Mouse (Mus musculus): ENCODE data around the gene Ing4. TPM values are rescaled to one million over a fixed set of nuclear protein-coding genes. Genes with fewer than 3 reads are reported as not detected.

Gene Ing4
- polyA plus RNA-seq (2012; rRNA removed), result 31.8 and 36.2 TPM in 2 replicates

DNA sequence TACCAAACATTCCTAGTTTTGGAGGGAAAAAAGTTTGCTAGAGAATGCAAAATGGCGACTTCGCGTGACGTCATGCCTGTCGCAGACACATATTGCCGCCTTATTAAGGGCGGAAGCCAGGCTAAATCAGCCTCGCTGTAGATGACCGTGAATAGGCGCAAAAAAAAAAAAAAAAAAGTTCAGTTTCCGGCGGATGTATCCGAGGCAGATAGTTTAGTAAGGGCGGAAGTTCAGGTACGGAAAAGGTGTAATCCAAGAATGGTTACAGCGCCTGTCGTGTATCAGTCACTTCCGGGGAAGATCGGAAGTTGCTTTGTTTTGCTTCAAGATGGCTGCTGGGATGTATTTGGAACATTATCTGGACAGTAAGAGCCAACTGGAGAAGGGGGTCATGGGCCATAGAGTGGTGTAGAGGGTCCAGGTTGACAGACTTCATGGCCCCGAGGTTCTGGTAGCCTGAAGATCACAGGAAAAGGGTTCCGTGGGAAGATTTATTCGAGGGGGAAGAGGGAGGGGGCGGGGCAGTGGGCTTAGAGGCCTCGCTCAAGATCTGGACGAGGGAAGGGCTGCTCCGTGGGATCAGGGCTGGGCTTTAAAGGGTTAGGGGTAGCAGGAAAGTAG is at the start of gene Ing4:
Ing4 (plus strand) TSS at position 228 of the 621 bp plus-strand sequence.
- Histone ChIP-seq H3K27me3 (ENCODE audit: control insufficient read depth, insufficient read depth, low read length) (no peaks in the 10 kb centered on the region), H3K4me1 (ENCODE audit: control insufficient read depth, insufficient read depth, insufficient read length) (peaks cover 4% of the 10 kb centered on the region; the same call in 1 of the 2 replicates), H3K4me3 (ENCODE audit: extremely low read depth, insufficient read depth, insufficient read length) (peak within 1 kb of the TSS; percentile 97), H3K27ac (ENCODE audit: insufficient read depth, low read length) (peak within 1 kb of the TSS; percentile 76), H3K36me3 (ENCODE audit: control insufficient read depth, insufficient read depth, low read length) (peaks cover 21% of the 10 kb centered on the region)
- under 1% methylated on average over 26 of the region's 26 CpGs for WGBS
- no peak for TF ChIP-seq CTCF (IDR thresholded peaks at IDR 0.05; ENCODE audit: extremely low read depth, insufficient read depth, insufficient read length, insufficient replicate concordance)
- no peak for TF ChIP-seq POLR2A (IDR thresholded peaks at IDR 0.05; ENCODE audit: low read depth, low read length)
- DNase-seq (ENCODE audit: low read depth in 1 of 2, low spot score in 2 of 2), result peak; percentile 89 to 98

DNA sequence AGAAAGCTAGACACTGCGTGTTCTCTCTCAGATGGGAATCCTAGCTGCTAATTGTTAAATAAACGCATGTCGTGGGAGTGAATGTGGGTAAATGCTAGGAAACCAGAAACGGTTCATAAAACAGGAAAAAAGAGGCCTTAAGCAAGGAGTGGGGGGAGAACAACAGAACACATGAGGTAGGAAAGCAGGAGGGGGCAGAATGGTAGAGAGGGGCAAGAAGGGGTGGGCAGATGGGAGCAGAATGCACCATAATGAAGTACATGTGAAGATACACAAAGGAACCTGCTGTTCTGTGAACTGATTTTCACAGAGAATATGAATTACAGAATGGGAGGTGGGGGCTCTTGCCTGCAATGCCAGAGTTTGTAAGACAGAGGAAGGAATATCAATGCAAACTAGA is 47.3 kb upstream of the Ing4 start:
- 72% methylated on average over 4 of the region's 4 CpGs for WGBS
- DNase-seq (ENCODE audit: low read depth in 1 of 2, low spot score in 2 of 2), result no peak

DNA sequence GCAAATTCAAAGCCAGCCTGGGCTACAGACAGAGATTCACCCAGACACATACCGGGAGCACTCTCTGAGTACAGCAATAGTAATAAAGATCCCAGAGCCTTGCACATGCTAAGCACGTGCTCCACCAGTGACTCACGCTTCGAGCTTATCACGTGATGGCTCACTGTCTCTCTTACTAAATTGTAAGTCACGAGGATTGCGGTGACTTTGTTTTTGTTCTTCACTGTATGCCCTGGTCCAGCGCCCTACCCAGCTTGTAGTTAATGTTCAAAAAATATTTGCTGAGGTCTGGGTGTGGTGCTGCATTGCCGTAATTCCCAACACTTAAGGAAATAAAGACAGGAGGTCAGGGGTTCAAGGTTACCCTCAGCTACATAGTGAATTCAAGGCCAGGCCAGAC is 46.2 kb upstream of the Ing4 start:
- H3K27ac ChIP-seq (ENCODE audit: insufficient read depth, low read length), result no peak overlapping the region
- peaks cover 20% of the 10 kb centered on the region for H3K27me3 ChIP-seq (ENCODE audit: control insufficient read depth, insufficient read depth, low read length)
- H3K4me3 ChIP-seq (ENCODE audit: extremely low read depth, insufficient read depth, insufficient read length), result no peak overlapping the region
- no peaks in the 10 kb centered on the region for H3K36me3 ChIP-seq (ENCODE audit: control insufficient read depth, insufficient read depth, low read length)
- peaks cover 14% of the 10 kb centered on the region for H3K4me1 ChIP-seq (ENCODE audit: control insufficient read depth, insufficient read depth, insufficient read length)
- 88% methylated on average over 9 of the region's 9 CpGs for WGBS
- TF ChIP-seq CTCF (IDR thresholded peaks at IDR 0.05; ENCODE audit: extremely low read depth, insufficient read depth, insufficient read length, insufficient replicate concordance), result no peak
- no peak for TF ChIP-seq POLR2A (IDR thresholded peaks at IDR 0.05; ENCODE audit: low read depth, low read length)
- no peak for DNase-seq (ENCODE audit: low read depth in 1 of 2, low spot score in 2 of 2)

More for the DNA sequence above, 47.3 kb upstream of the Ing4 start:
- Histone ChIP-seq H3K36me3 (ENCODE audit: control insufficient read depth, insufficient read depth, low read length) (no peaks in the 10 kb centered on the region), H3K4me1 (ENCODE audit: control insufficient read depth, insufficient read depth, insufficient read length) (peaks cover 10% of the 10 kb centered on the region), H3K27me3 (ENCODE audit: control insufficient read depth, insufficient read depth, low read length) (peaks cover 11% of the 10 kb centered on the region), H3K27ac (ENCODE audit: insufficient read depth, low read length) (no peak overlapping the region), H3K4me3 (ENCODE audit: extremely low read depth, insufficient read depth, insufficient read length) (no peak overlapping the region)
- TF ChIP-seq POLR2A (IDR thresholded peaks at IDR 0.05; ENCODE audit: low read depth, low read length), result no peak
- no peak for TF ChIP-seq CTCF (IDR thresholded peaks at IDR 0.05; ENCODE audit: extremely low read depth, insufficient read depth, insufficient read length, insufficient replicate concordance)

DNA sequence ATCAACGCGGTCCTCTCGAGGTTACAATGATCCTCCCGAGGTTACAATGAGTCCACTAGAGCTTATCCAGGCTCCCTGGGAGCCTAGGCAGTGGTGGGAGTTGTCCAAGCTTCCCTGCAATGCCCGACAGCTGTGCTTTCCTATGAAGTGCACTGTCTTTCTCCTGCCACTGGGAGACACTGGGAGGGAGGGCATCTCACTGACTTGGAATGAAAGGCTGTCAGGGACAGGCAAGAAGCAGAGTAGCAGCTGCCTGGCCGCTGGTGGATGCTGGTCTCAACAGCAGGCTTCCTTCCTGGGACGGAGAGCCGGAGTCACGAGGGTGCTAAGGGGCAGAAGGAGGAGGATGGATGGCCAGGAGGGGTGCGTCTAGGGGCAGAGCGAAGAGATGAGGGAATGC is 45.7 kb upstream of the Ing4 start:
- H3K4me1 ChIP-seq (ENCODE audit: control insufficient read depth, insufficient read depth, insufficient read length), result peaks cover 14% of the 10 kb centered on the region
- WGBS, result 33% methylated on average over 11 of the region's 11 CpGs
- no peak for DNase-seq (ENCODE audit: low read depth in 1 of 2, low spot score in 2 of 2)
- H3K27me3 ChIP-seq (ENCODE audit: control insufficient read depth, insufficient read depth, low read length), result peaks cover 20% of the 10 kb centered on the region
- no peak for TF ChIP-seq POLR2A (IDR thresholded peaks at IDR 0.05; ENCODE audit: low read depth, low read length)
- no peak for TF ChIP-seq CTCF (IDR thresholded peaks at IDR 0.05; ENCODE audit: extremely low read depth, insufficient read depth, insufficient read length, insufficient replicate concordance)
- no peak overlapping the region for H3K27ac ChIP-seq (ENCODE audit: insufficient read depth, low read length)
- H3K4me3 ChIP-seq (ENCODE audit: extremely low read depth, insufficient read depth, insufficient read length), result no peak overlapping the region
- no peaks in the 10 kb centered on the region for H3K36me3 ChIP-seq (ENCODE audit: control insufficient read depth, insufficient read depth, low read length)

DNA sequence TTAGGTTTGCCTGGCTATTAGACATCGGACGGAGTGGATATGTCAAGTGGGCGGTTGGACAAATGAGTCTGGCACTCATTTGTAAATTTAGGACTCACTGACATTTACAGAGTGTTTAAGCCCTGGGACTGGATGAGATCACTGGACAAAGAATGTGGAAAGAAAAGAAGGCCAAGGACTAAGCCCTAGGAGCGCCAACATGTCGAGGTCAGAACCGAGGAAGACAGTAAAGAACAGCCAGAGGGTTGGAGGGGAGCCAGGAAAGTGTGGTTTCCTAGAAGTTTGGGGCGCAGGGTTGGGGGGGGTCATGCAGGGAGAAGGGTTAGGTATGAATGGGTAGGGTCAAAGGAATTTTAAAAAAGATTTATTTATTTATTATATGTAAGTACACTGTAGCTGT is 44.3 kb upstream of the Ing4 start:
- Histone ChIP-seq H3K27ac (ENCODE audit: insufficient read depth, low read length) (no peak overlapping the region), H3K36me3 (ENCODE audit: control insufficient read depth, insufficient read depth, low read length) (no peaks in the 10 kb centered on the region), H3K4me3 (ENCODE audit: extremely low read depth, insufficient read depth, insufficient read length) (no peak overlapping the region), H3K27me3 (ENCODE audit: control insufficient read depth, insufficient read depth, low read length) (peaks cover 20% of the 10 kb centered on the region), H3K4me1 (ENCODE audit: control insufficient read depth, insufficient read depth, insufficient read length) (peaks cover 14% of the 10 kb centered on the region)
- no peak for DNase-seq (ENCODE audit: low read depth in 1 of 2, low spot score in 2 of 2)
- TF ChIP-seq CTCF (IDR thresholded peaks at IDR 0.05; ENCODE audit: extremely low read depth, insufficient read depth, insufficient read length, insufficient replicate concordance) (no peak), POLR2A (IDR thresholded peaks at IDR 0.05; ENCODE audit: low read depth, low read length) (no peak)
- WGBS, result 55% methylated on average over 7 of the region's 7 CpGs

DNA sequence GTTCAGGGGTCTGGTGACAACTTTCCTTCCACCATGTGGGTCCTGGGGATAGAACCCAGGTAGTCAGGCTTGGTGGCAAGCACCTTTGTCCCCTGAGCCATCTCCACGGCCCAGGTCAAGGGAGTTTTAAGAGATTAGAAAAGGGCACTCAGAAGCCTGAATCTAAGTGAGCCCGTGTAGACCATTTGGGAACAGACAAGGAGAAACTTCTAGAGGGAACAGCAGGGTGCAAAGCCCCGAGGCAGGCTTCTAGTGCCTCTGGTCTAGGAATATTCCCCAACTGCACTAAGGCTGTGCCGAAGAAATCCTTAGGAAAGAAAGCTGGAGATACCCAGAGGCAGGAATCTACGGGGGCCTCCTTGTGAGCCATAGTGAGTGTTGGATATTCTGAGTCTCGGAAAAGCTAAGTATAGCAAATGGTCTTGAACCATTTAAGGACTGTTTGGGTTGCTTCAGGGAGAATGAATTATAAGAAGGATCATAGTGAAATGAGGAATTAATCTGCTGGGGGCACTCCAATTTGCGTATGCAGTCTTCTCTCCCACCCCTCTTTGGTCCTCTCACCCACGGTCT is 43.6 kb upstream of the Ing4 start:
- H3K4me3 ChIP-seq (ENCODE audit: extremely low read depth, insufficient read depth, insufficient read length), result no peak overlapping the region
- H3K27ac ChIP-seq (ENCODE audit: insufficient read depth, low read length), result no peak overlapping the region
- H3K4me1 ChIP-seq (ENCODE audit: control insufficient read depth, insufficient read depth, insufficient read length), result peaks cover 14% of the 10 kb centered on the region
- no peak for DNase-seq (ENCODE audit: low read depth in 1 of 2, low spot score in 2 of 2)
- TF ChIP-seq CTCF (IDR thresholded peaks at IDR 0.05; ENCODE audit: extremely low read depth, insufficient read depth, insufficient read length, insufficient replicate concordance), result no peak
- no peak for TF ChIP-seq POLR2A (IDR thresholded peaks at IDR 0.05; ENCODE audit: low read depth, low read length)
- H3K27me3 ChIP-seq (ENCODE audit: control insufficient read depth, insufficient read depth, low read length), result peaks cover 20% of the 10 kb centered on the region
- no peaks in the 10 kb centered on the region for H3K36me3 ChIP-seq (ENCODE audit: control insufficient read depth, insufficient read depth, low read length)
- 58% methylated on average over 8 of the region's 8 CpGs for WGBS

Data from spleen, adult 2 months (tissue).